Mouse (Mus musculus): Measurements from ENCODE around the gene Csnk2a1. TPM values are rescaled to one million over a fixed set of nuclear protein-coding genes. Genes with fewer than 3 reads are reported as not detected.

The Csnk2a1 gene
- total and polyA plus RNA-seq, 2 experiments: 20.7 to 99.9 TPM

DNA sequence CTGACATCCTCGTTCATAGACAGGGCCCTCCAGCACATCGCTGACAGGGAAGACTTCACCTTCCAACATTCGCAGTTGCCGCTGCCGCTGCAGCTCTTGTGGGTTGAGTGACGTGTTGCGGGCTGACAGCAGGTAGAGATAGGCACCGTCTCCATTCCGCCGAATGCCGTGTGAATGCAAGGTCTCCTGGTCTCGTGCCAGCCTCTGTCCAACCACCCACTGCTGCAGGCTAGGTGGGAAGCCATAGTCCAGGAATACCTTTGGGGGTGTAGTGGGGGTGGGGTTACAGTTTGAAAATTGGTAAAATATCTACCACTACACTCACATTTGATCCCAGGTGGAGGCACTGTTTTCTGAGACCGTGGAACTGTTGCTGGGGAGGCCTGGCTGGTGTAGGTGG is 99.5 kb downstream of the Csnk2a1 start:
- Histone ChIP-seq H3K27ac (replicated peaks; ENCODE audit: insufficient read depth, low read depth, low read length) (no peak overlapping the region), H3K36me3 (ENCODE audit: control insufficient read depth, insufficient read depth, low read length) (peaks cover 19% of the 10 kb centered on the region; the same call in 1 of the 2 replicates), H3K9ac (ENCODE audit: low read depth, low read length) (no peak overlapping the region), H3K27me3 (ENCODE audit: control insufficient read depth, insufficient read depth, low read length) (no peaks in the 10 kb centered on the region), H3K79me2 (ENCODE audit: control insufficient read depth, insufficient read depth, low read length) (no peaks in the 10 kb centered on the region; the same call in 1 of the 2 replicates), H3K4me3 (ENCODE audit: insufficient read depth, low read depth, low read length) (no peak overlapping the region), H3K4me1 (ENCODE audit: control insufficient read depth, insufficient read depth, low read length) (no peaks in the 10 kb centered on the region)
- no peak for DNase-seq (ENCODE audit: extremely low read depth, low read depth, low spot score)
- 96% methylated on average over 13 of the region's 13 CpGs for WGBS
- TF ChIP-seq POLR2A (IDR thresholded peaks at IDR 0.05; ENCODE audit: extremely low read depth, insufficient read depth, low read length) (no peak), CTCF (IDR thresholded peaks at IDR 0.05; ENCODE audit: low read depth, low read length) (no peak)

DNA sequence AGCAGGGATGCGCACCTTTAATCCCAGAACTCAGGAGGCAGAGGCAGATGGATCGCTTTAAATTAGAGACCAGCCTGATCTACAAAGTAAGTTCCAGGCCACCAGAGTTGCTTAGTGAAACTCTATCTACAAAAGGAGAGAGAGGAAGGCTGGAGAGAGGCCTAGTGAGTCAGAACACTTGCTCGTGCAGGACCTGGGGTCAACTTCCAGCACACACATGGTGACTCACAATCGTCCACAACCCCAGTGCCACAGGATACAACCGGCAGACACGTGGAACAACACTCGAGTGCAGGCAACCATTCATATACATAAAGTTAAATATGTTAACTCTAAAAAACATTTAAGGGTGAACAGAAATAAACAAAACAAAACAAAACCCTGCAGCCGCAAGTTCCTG is 100.0 kb downstream of the Csnk2a1 start:
- Histone ChIP-seq H3K27me3 (ENCODE audit: control insufficient read depth, insufficient read depth, low read length) (no peaks in the 10 kb centered on the region), H3K36me3 (ENCODE audit: control insufficient read depth, insufficient read depth, low read length) (peaks cover 19% of the 10 kb centered on the region; the same call in 1 of the 2 replicates), H3K27ac (replicated peaks; ENCODE audit: insufficient read depth, low read depth, low read length) (no peak overlapping the region), H3K4me1 (ENCODE audit: control insufficient read depth, insufficient read depth, low read length) (peaks cover 2% of the 10 kb centered on the region; the same call in 1 of the 2 replicates), H3K79me2 (ENCODE audit: control insufficient read depth, insufficient read depth, low read length) (no peaks in the 10 kb centered on the region; the same call in 1 of the 2 replicates), H3K9ac (ENCODE audit: low read depth, low read length) (no peak overlapping the region), H3K4me3 (ENCODE audit: insufficient read depth, low read depth, low read length) (no peak overlapping the region)
- TF ChIP-seq CTCF (IDR thresholded peaks at IDR 0.05; ENCODE audit: low read depth, low read length) (no peak), POLR2A (IDR thresholded peaks at IDR 0.05; ENCODE audit: extremely low read depth, insufficient read depth, low read length) (no peak)
- no peak for DNase-seq (ENCODE audit: extremely low read depth, low read depth, low spot score)
- WGBS: 89% methylated on average over 8 of the region's 8 CpGs

DNA sequence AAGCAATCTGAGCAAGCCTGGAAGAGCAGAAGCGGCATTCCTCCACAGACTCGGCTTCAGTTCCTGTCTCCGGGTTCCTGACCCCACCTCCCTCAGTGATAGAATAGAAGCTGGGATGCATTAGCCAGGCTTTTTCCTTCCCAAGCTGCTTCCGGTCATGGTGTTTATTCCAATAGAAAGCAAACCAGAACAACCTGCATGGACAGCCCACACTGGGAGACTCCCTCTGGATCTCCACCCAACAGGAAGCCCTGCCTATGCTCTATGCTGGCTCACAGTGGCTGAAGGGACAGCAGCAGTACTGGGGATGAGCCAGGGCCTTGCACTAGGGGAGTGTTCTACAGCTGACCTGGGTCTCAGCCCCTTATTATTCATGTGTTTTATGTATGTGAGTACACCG is 101.3 kb downstream of the Csnk2a1 start:
- Histone ChIP-seq H3K27me3 (ENCODE audit: control insufficient read depth, insufficient read depth, low read length) (no peaks in the 10 kb centered on the region), H3K9ac (ENCODE audit: low read depth, low read length) (no peak overlapping the region), H3K4me1 (ENCODE audit: control insufficient read depth, insufficient read depth, low read length) (peaks cover 2% of the 10 kb centered on the region; the same call in 1 of the 2 replicates), H3K4me3 (ENCODE audit: insufficient read depth, low read depth, low read length) (no peak overlapping the region), H3K36me3 (ENCODE audit: control insufficient read depth, insufficient read depth, low read length) (peaks cover 15% of the 10 kb centered on the region; the same call in 1 of the 2 replicates), H3K27ac (replicated peaks; ENCODE audit: insufficient read depth, low read depth, low read length) (no peak overlapping the region), H3K79me2 (ENCODE audit: control insufficient read depth, insufficient read depth, low read length) (no peaks in the 10 kb centered on the region; the same call in 1 of the 2 replicates)
- WGBS: 76% methylated on average over 5 of the region's 5 CpGs
- TF ChIP-seq CTCF (IDR thresholded peaks at IDR 0.05; ENCODE audit: low read depth, low read length) (no peak), POLR2A (IDR thresholded peaks at IDR 0.05; ENCODE audit: extremely low read depth, insufficient read depth, low read length) (no peak)
- DNase-seq (ENCODE audit: extremely low read depth, low read depth, low spot score): no peak

DNA sequence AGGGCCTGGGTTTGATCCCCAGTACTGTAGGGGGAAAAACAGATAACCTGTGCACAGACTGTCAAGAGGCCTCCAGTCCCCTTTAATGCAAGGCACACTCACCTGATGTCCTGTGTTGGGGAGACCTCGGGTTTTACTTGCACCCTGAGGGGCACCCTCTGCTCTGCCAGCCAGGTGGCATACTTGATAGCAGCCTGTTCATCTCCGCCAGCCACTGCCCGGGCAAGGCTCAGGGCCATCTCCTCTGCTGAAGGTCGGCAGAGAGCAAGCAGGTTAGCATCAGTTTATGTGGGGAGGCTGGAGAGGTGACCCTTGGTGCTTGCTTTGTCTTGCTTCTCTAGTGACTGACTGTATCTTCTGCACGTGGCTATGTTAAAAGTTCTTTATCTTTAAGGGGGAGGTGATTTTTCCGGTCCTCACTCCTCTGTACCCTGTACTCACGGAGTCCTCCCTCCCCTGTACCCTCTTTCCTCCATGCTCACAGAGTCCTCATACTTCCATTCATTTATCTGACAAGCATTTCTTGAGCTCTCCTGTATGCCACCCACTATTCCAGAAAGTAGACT is 104.3 kb downstream of the Csnk2a1 start:
- Histone ChIP-seq H3K4me1 (ENCODE audit: control insufficient read depth, insufficient read depth, low read length) (peaks cover 10% of the 10 kb centered on the region), H3K9ac (ENCODE audit: low read depth, low read length) (no peak overlapping the region), H3K79me2 (ENCODE audit: control insufficient read depth, insufficient read depth, low read length) (no peaks in the 10 kb centered on the region; the same call in 1 of the 2 replicates), H3K4me3 (ENCODE audit: insufficient read depth, low read depth, low read length) (no peak overlapping the region), H3K27me3 (ENCODE audit: control insufficient read depth, insufficient read depth, low read length) (no peaks in the 10 kb centered on the region), H3K27ac (replicated peaks; ENCODE audit: insufficient read depth, low read depth, low read length) (no peak overlapping the region), H3K36me3 (ENCODE audit: control insufficient read depth, insufficient read depth, low read length) (peaks cover 7% of the 10 kb centered on the region; the same call in 1 of the 2 replicates)
- WGBS: 44% methylated on average over 7 of the region's 7 CpGs
- no peak for DNase-seq (ENCODE audit: extremely low read depth, low read depth, low spot score)
- TF ChIP-seq CTCF (IDR thresholded peaks at IDR 0.05; ENCODE audit: low read depth, low read length) (no peak), POLR2A (IDR thresholded peaks at IDR 0.05; ENCODE audit: extremely low read depth, insufficient read depth, low read length) (no peak)

Other genes starting within 250 kb of the Csnk2a1 start
- gene Fam110a, start 246.6 kb upstream of the Csnk2a1 start, total RNA-seq (2014; rRNA removed): 0.83 and 1.3 TPM in 2 replicates
- gene Fam110a, start 246.6 kb upstream of the Csnk2a1 start, polyA plus RNA-seq (2012; rRNA removed): 3.3 and 5.5 TPM in 2 replicates
- 0.18 and 0.20 TPM in 2 replicates for gene Slc52a3, start 230.3 kb upstream of the Csnk2a1 start, total RNA-seq (2014; rRNA removed)
- gene Slc52a3, start 230.3 kb upstream of the Csnk2a1 start, polyA plus RNA-seq (2012; rRNA removed): 0.48 and 0.62 TPM in 2 replicates
- not detected in 2 replicates for gene Scrt2, start 145.3 kb upstream of the Csnk2a1 start, total RNA-seq (2014; rRNA removed)
- gene Scrt2, start 145.3 kb upstream of the Csnk2a1 start, polyA plus RNA-seq (2012; rRNA removed): not detected in 2 replicates
- gene Srxn1, start 121.3 kb upstream of the Csnk2a1 start, total RNA-seq (2014; rRNA removed): 24.0 and 30.7 TPM in 2 replicates
- gene Srxn1, start 121.3 kb upstream of the Csnk2a1 start, polyA plus RNA-seq (2012; rRNA removed): 87.2 and 89.1 TPM in 2 replicates
- not detected in 2 replicates for gene Tcf15, start 83.3 kb upstream of the Csnk2a1 start, total RNA-seq (2014; rRNA removed)
- not detected in 2 replicates for gene Tcf15, start 83.3 kb upstream of the Csnk2a1 start, polyA plus RNA-seq (2012; rRNA removed)
- 13.0 and 15.9 TPM in 2 replicates for gene Tbc1d20, start 67.0 kb downstream of the Csnk2a1 start, total RNA-seq (2014; rRNA removed)
- 23.6 and 25.1 TPM in 2 replicates for gene Tbc1d20, start 67.0 kb downstream of the Csnk2a1 start, polyA plus RNA-seq (2012; rRNA removed)
- gene Rbck1, start 105.8 kb downstream of the Csnk2a1 start, total RNA-seq (2014; rRNA removed): 43.4 and 47.7 TPM in 2 replicates
- gene Rbck1, start 105.8 kb downstream of the Csnk2a1 start, polyA plus RNA-seq (2012; rRNA removed): 92.8 and 107 TPM in 2 replicates
- gene Trib3, start 117.2 kb downstream of the Csnk2a1 start, total RNA-seq (2014; rRNA removed): 14.7 and 16.2 TPM in 2 replicates
- gene Trib3, start 117.2 kb downstream of the Csnk2a1 start, polyA plus RNA-seq (2012; rRNA removed): 4.9 and 5.4 TPM in 2 replicates
- gene Nrsn2, start 149.8 kb downstream of the Csnk2a1 start, total RNA-seq (2014; rRNA removed): not detected in 2 replicates
- not detected in 2 replicates for gene Nrsn2, start 149.8 kb downstream of the Csnk2a1 start, polyA plus RNA-seq (2012; rRNA removed)
- gene Sox12, start 171.2 kb downstream of the Csnk2a1 start, total RNA-seq (2014; rRNA removed): 0.18 and 0.40 TPM in 2 replicates
- 1.7 and 1.9 TPM in 2 replicates for gene Sox12, start 171.2 kb downstream of the Csnk2a1 start, polyA plus RNA-seq (2012; rRNA removed)
- 0.37 and 0.47 TPM in 2 replicates for gene Zcchc3, start 188.2 kb downstream of the Csnk2a1 start, total RNA-seq (2014; rRNA removed)
- gene Zcchc3, start 188.2 kb downstream of the Csnk2a1 start, polyA plus RNA-seq (2012; rRNA removed): 0.40 and 0.44 TPM in 2 replicates
- not detected in 2 replicates for gene 6820408C15Rik, start 188.7 kb downstream of the Csnk2a1 start, total RNA-seq (2014; rRNA removed)
- not detected in 2 replicates for gene 6820408C15Rik, start 188.7 kb downstream of the Csnk2a1 start, polyA plus RNA-seq (2012; rRNA removed)
- not detected in 2 replicates for gene Defb23, start 237.8 kb downstream of the Csnk2a1 start, total RNA-seq (2014; rRNA removed)
- not detected in 2 replicates for gene Defb23, start 237.8 kb downstream of the Csnk2a1 start, polyA plus RNA-seq (2012; rRNA removed)